Mouse (Mus musculus) liver, embryonic 14.5 days (tissue): ENCODE measurements around the gene C3. TPM values are rescaled to one million over a fixed set of nuclear protein-coding genes. Genes with fewer than 3 reads are reported as not detected.
A peak's percentile ranks its signal among the peaks of the same experiment; 100 is the strongest.

ENCODE experiments used
- ATAC-seq: fragments of 200-750 bp; cut with Nextera tagmentation; 2 replicates; pipeline ENCODE4 v1.8.0; 2017; ENCODE audit warnings: moderate number of reproducible peaks, mild to moderate bottlenecking, moderate library complexity; ENCODE audit not compliant: insufficient read depth
- DNase-seq, 3 experiments: peaks; one replicate each; pipeline ENCODE4 v3.0.0-alpha.2; 2012 to 2013; ENCODE audit warnings: low read depth in 3 of 3, low spot score in 3 of 3
- H3K27ac ChIP-seq: fragments of 300-500 bp; sonication (generic); 2 replicates; pipeline ENCODE4 v1.5.1; 2014; ENCODE audit warnings: moderate library complexity, mild to moderate bottlenecking, control low read depth, inconsistent platforms
- H3K27me3 ChIP-seq: fragments of 300-500 bp; sonication (generic); 2 replicates; pipeline ENCODE4 v1.6.1; 2014; ENCODE audit warnings: mild to moderate bottlenecking, low read length, moderate library complexity; ENCODE audit not compliant: control insufficient read depth, insufficient read depth
- H3K36me3 ChIP-seq: fragments of 300-500 bp; sonication (generic); replicated peaks from 2 replicates; pipeline ENCODE4 v1.6.1; 2014; ENCODE audit warnings: low read depth; ENCODE audit not compliant: control insufficient read depth, insufficient read depth
- H3K4me1 ChIP-seq, 2 experiments: fragments of 200-500 bp in 1 of 2; fragments of 300-500 bp in 1 of 2; sonication (generic) in 1 of 2; replicated peaks; 2 replicates each; pipeline ENCODE4 v1.6.1; 2012 to 2014; ENCODE audit warnings: antibody characterized with exemption in 1 of 2, inconsistent platforms in 1 of 2, low read length in 1 of 2; ENCODE audit not compliant: control insufficient read depth in 2 of 2, insufficient read depth in 2 of 2
- H3K4me2 ChIP-seq: fragments of 300-500 bp; sonication (generic); 2 replicates; pipeline ENCODE4 v1.6.1; 2014; ENCODE audit warnings: low read depth, mild to moderate bottlenecking, control low read depth, moderate library complexity
- H3K4me3 ChIP-seq, 2 experiments: fragments of 200-500 bp in 1 of 2; fragments of 300-500 bp in 1 of 2; sonication (generic) in 1 of 2; 2 replicates each; pipeline ENCODE4 v1.5.1; 2012 to 2014; ENCODE audit warnings: low read depth in 2 of 2, low read length in 2 of 2, mild to moderate bottlenecking in 2 of 2, control low read depth in 1 of 2, inconsistent platforms in 1 of 2, moderate library complexity in 1 of 2; ENCODE audit not compliant: insufficient read depth in 1 of 2
- H3K9ac ChIP-seq: fragments of 300-500 bp; sonication (generic); replicated peaks from 2 replicates; pipeline ENCODE4 v1.6.1; 2014; ENCODE audit warnings: mild to moderate bottlenecking, control low read depth, moderate library complexity
- H3K9me3 ChIP-seq: fragments of 300-500 bp; sonication (generic); 2 replicates; pipeline ENCODE4 v1.6.1; 2016; ENCODE audit warnings: low read length, mixed read lengths; ENCODE audit not compliant: control insufficient read depth
- CTCF ChIP-seq: IDR thresholded peaks from 2 replicates; pipeline ENCODE4 v1.5.1; 2016; ENCODE audit warnings: antibody characterized with exemption, low read depth, control low read depth
- EP300 ChIP-seq: IDR thresholded peaks from 2 replicates; pipeline ENCODE4 v1.6.1; 2016; ENCODE audit warnings: antibody characterized with exemption, low read depth
- WGBS: fragments of 180-500 bp; shearing (Covaris S2); extraction: QIAGEN DNeasy Blood & Tissue Kit; methylation state at CpG from one replicate; pipeline ENCODE4 v1.1.7; 2014; ENCODE audit not compliant: insufficient replicate concordance; 5-methylcytosine and 5-hydroxymethylcytosine counted together
- polyA plus RNA-seq, 2 experiments: library from polyadenylated mRNA; depleted of rRNA in 1 of 2; stranded (reverse) in 1 of 2; unstranded in 1 of 2; fragments of >200 nt; fragmentation: Nextera tagmentation in 1 of 2; extraction: Ambion mirVana in 1 of 2; gene quantifications; 2 replicates each; pipeline versions ENCODE4 v1.2.1 to v1.2.3; 2012 to 2014

Gene C3
- polyA plus RNA-seq, 2 experiments = 205 to 240 TPM

DNA sequence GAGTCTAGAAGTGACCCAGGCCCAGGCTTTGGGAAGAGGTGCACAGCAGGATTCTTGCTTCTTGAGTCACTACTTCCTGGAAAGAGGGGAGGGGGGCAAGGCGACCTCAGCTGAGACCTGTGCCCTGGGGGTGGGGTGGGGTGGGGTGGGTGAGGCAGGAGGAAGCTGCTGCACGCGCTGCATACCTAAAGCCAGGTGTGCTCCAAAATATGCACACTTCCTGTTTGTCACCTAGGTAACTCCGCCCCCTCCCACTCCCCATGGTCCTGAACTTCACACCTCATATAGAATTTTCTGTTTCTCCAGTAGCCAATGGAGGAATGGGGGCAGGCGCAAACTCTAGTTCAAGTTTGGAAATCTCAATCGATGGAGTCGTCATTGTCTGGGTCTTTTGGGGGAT, 45.9 kb upstream of the C3 start:
- no peaks in the 10 kb centered on the region for H3K36me3 ChIP-seq
- no peak overlapping the region for H3K27ac ChIP-seq
- 35% methylated on average over 7 of the region's 7 CpGs for WGBS
- peaks cover 4 to 17% of the 10 kb centered on the region in 2 experiments for H3K4me1 ChIP-seq
- H3K27me3 ChIP-seq = peaks cover 17% of the 10 kb centered on the region
- no peak overlapping the region for H3K4me3 ChIP-seq
- no peak for TF ChIP-seq EP300
- no peak overlapping the region for H3K9ac ChIP-seq
- DNase-seq = no peak
- no peaks in the 10 kb centered on the region for H3K9me3 ChIP-seq
- ATAC-seq = no peak
- no peak overlapping the region for H3K4me2 ChIP-seq

DNA sequence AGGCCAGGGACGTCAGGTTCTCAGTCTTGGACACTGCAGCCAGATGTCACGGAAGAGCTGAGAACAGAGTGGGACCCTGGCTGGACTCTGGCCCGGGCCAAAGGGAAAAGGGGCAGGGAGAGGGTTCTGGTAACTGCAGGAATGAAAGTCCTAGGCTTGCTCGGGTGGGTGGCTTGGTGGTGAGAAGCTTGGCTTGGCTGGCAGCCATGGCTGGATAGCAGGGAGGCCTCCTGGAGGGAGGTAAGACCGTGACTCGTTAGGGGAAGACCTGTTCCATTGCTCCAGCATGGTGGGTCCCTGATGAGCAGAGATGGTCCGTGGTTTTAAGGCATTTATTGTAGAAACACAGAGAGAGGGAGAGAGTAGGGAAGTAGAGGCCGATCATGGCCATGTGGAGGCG, 43.4 kb upstream of the C3 start:
- 57% methylated on average over 9 of the region's 9 CpGs for whole genome bisulfite sequencing
- no peak overlapping the region for H3K27ac ChIP-seq
- H3K4me2 ChIP-seq = no peak overlapping the region
- H3K4me1 ChIP-seq = peaks cover 4 to 6% of the 10 kb centered on the region in 2 experiments
- no peaks in the 10 kb centered on the region for H3K9me3 ChIP-seq
- no peaks in the 10 kb centered on the region for H3K36me3 ChIP-seq
- H3K9ac ChIP-seq = no peak overlapping the region
- DNase-seq (no peak), ATAC-seq (no peak)
- H3K4me3 ChIP-seq = no peak overlapping the region
- TF ChIP-seq CTCF = no peak
- no peak for TF ChIP-seq EP300
- H3K27me3 ChIP-seq = peaks cover 16% of the 10 kb centered on the region

DNA sequence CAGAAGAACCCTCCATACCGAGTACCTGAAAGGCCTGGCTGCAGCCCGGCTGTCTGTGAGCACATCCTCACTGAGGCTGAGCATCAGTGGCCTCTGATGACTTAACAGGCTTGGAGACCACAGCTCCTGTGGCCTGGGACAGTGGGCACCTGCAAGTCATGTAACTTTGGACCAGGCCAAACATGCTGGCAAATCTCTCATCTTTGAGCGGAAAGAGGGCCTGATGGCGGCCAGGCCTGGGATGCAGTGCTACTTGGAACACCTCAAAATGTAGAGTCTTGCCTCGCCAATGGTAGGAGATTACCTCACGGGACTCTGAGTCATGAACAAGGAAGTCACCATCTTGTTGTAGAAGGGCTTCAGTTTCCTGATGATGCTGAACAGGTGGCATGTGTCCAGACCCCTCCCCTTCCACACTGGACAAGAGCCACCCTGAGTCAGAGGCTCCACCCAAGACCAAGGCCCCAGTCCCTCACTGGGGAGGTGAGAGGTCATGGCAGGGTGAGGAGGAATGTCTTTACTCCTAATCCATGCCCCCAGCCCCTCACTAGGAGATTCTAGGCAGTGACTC, 39.7 kb upstream of the C3 start:
- 71% methylated on average over 6 of the region's 6 CpGs for WGBS
- Histone ChIP-seq H3K9me3 (no peaks in the 10 kb centered on the region), H3K27ac (no peak overlapping the region), H3K4me2 (no peak overlapping the region), H3K4me3 (no peak overlapping the region), H3K36me3 (no peaks in the 10 kb centered on the region), H3K27me3 (no peaks in the 10 kb centered on the region), H3K4me1 (peaks cover 3 to 12% of the 10 kb centered on the region in 2 experiments; a peak in 3 of 4 replicates), H3K9ac (no peak overlapping the region)
- ATAC-seq = no peak
- no peak for DNase-seq
- no peak for TF ChIP-seq CTCF
- TF ChIP-seq EP300 = no peak

DNA sequence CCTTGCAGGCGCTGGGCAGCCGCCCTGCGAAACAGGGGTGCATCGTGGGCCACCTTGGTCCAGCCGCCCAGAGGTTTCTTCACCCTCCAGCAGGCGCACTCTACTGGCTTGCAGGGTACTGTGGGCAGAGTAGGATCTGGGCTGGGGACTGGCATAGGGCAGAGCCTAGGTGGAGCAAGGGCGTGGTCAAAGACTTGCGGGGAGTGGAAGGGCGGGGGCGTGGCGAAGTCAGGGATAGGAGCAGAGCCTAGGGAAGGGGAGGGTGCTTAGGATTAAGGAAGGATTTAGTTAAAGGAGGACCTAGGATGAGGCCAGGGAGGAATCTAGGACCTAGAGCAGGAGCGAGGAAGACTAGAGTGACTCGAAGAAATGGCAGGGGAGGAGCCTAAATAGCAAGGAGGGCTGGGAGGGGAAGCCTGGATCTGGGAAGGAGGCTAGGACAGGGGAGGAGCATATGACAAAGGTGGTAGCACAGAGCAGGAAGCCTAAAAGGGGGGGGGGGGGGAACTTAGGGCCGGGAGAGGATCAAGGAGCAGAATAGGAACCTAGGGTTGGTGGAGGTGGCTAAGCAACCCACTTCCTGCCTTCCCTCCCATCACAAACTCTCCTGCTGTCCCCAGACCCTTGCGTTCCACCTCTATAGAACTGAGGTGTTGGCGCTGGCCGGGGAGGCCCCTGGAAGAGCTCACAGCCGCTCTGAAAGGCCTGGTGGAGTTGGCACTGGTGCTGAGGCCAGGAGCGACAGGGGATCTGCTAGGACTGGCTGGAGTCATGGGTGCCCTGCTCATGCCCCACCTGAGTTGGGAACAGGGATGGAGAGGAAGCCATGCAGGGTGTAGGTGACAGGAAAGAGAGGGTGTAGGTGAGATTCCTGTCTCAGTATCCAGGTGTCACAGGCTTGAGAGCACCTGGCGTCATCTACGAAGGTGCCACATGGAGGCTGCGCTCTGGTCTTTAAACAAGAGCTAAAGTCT, 37.3 kb upstream of the C3 start:
- no peak overlapping the region for H3K9ac ChIP-seq
- DNase-seq (peak in 1 of 3 experiments; percentile 55), ATAC-seq (peak; percentile 82)
- H3K4me1 ChIP-seq = peaks cover 3 to 12% of the 10 kb centered on the region in 2 experiments; a peak in 3 of 4 replicates
- WGBS = 31% methylated on average over 21 of the region's 22 CpGs
- H3K27me3 ChIP-seq = no peaks in the 10 kb centered on the region
- no peaks in the 10 kb centered on the region for H3K9me3 ChIP-seq
- H3K36me3 ChIP-seq = no peaks in the 10 kb centered on the region
- TF ChIP-seq EP300 (no peak), CTCF (peak; percentile 43; the same call in 1 of the 2 replicates)
- no peak overlapping the region for H3K27ac ChIP-seq
- peak overlapping the region; percentile 34; the same call in 1 of the 2 replicates for H3K4me2 ChIP-seq
- no peak overlapping the region for H3K4me3 ChIP-seq

DNA sequence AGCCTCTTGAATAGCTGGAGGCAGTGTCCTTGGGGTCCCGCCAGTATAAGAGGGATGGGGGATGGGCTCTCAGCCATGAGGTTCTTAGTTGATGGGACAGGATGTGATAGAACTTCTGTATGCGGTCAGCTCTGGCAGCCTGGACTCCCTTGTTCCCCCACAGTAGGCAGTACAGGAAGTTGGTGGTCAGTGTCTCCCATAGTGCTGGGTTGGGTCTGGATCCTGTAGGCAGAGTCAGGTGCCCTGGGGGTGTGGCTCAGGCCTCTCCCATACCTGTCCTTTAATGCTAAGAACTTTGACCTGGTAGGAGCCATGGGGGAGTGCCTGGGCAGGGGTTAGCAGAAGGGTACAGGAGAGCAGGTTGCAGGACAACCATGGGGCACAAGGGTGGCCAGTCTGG, 36.2 kb upstream of the C3 start:
- H3K36me3 ChIP-seq = no peaks in the 10 kb centered on the region

More for the DNA sequence above, 36.2 kb upstream of the C3 start:
- no peak for ATAC-seq
- peaks cover 3 to 12% of the 10 kb centered on the region in 2 experiments; a peak in 3 of 4 replicates for H3K4me1 ChIP-seq
- H3K27ac ChIP-seq = no peak overlapping the region
- H3K27me3 ChIP-seq = no peaks in the 10 kb centered on the region
- WGBS = 23% methylated on average over 2 of the region's 2 CpGs
- no peak for TF ChIP-seq CTCF
- no peak for TF ChIP-seq EP300
- no peak for DNase-seq
- no peaks in the 10 kb centered on the region for H3K9me3 ChIP-seq
- H3K9ac ChIP-seq = no peak overlapping the region
- H3K4me2 ChIP-seq = no peak overlapping the region
- H3K4me3 ChIP-seq = no peak overlapping the region
